Mouse (Mus musculus): ENCODE measurements around the gene Olfr905.

DNA sequence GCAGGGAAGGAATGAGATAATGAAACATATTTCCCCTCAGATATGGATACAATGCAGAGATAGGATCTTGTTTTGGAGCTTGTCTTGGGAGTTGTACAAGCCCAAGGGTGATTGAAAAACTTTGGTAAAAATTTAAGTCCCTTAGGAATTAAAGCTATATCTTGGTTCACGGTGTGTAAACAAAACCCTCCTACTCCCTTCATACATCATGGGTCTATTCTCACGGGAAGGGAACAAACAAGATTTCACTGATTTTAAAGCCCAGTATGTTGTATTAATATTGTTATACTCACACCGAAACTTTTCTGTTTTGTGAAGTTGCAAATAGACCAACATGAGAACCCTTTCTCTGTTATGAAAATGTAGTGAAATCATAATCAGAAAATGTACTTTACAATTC, 15.9 kb downstream of the Olfr905 start, which contains the start of gene Olfr906:
- TF ChIP-seq TAL1 (IDR thresholded peaks at IDR 0.05; ENCODE audit: low read length) (no peak), GATA1 (IDR thresholded peaks at IDR 0.05; ENCODE audit: low read length) (no peak)

All from erythroblast, embryonic 14.5 days (primary cell).